Mouse (Mus musculus) C2C12 (cell line): ENCODE measurements around the gene Slc10a6. TPM values are rescaled to one million over a fixed set of nuclear protein-coding genes. Genes with fewer than 3 reads are reported as not detected.

Experiments
- H3K27me3 ChIP-seq: one replicate; pipeline ENCODE4 v1.6.1; 2011; ENCODE audit not compliant: control insufficient read depth, insufficient read depth, insufficient read length
- H3K36me3 ChIP-seq: one replicate; pipeline ENCODE4 v1.6.1; 2011; ENCODE audit not compliant: control insufficient read depth, insufficient read depth
- H3K4me3 ChIP-seq: one replicate; pipeline ENCODE4 v1.5.1; 2011; ENCODE audit warnings: mild to moderate bottlenecking, control low read depth; ENCODE audit not compliant: poor library complexity, insufficient read depth, severe bottlenecking
- H3K79me2 ChIP-seq: one replicate; pipeline ENCODE4 v1.6.1; 2011; ENCODE audit not compliant: control insufficient read depth, insufficient read depth
- H3K79me3 ChIP-seq: one replicate; pipeline ENCODE4 v1.6.1; 2011; ENCODE audit warnings: low read depth, control low read depth
- H3ac ChIP-seq: one replicate; pipeline ENCODE3; 2011; ENCODE audit warnings: low read depth; ENCODE audit not compliant: control insufficient read depth, insufficient read length
- CEBPB ChIP-seq: IDR thresholded peaks from one replicate; pipeline ENCODE4 v1.6.1; 2011; ENCODE audit warnings: low read depth, mild to moderate bottlenecking, control low read depth, moderate library complexity
- CTCF ChIP-seq: IDR thresholded peaks from one replicate; pipeline ENCODE4 v1.5.1; 2011; ENCODE audit not compliant: control insufficient read depth, insufficient read depth, insufficient read length
- FOSL1 ChIP-seq: IDR thresholded peaks from one replicate; pipeline ENCODE4 v1.8.0; 2011; ENCODE audit warnings: mild to moderate bottlenecking, low read length; ENCODE audit not compliant: poor library complexity, insufficient read depth, severe bottlenecking
- MAX ChIP-seq: IDR thresholded peaks from one replicate; pipeline ENCODE4 v1.6.1; 2011; ENCODE audit warnings: mild to moderate bottlenecking, control low read depth
- MYOD1 ChIP-seq: IDR thresholded peaks from one replicate; pipeline ENCODE4 v1.6.1; 2011; ENCODE audit warnings: low read depth; ENCODE audit not compliant: control insufficient read depth, insufficient read length
- MYOG ChIP-seq: IDR thresholded peaks from one replicate; pipeline ENCODE4 v1.6.1; 2011; ENCODE audit not compliant: control insufficient read depth, insufficient read length; ENCODE audit errors: extremely low read depth
- USF1 ChIP-seq: IDR thresholded peaks from one replicate; pipeline ENCODE4 v1.6.1; 2011; ENCODE audit warnings: low read depth, mild to moderate bottlenecking, control low read depth, moderate library complexity
- polyA plus RNA-seq: library from polyadenylated mRNA; unstranded; fragments of >200 nt; fragmentation: generic; extraction: Trizol; gene quantifications from one replicate; pipeline ENCODE4 v1.2.1, GENCODE M21; 2012; ENCODE audit warnings: missing spikeins

Slc10a6 gene
- polyA plus RNA-seq, 1 experiment = 0.02 TPM

DNA sequence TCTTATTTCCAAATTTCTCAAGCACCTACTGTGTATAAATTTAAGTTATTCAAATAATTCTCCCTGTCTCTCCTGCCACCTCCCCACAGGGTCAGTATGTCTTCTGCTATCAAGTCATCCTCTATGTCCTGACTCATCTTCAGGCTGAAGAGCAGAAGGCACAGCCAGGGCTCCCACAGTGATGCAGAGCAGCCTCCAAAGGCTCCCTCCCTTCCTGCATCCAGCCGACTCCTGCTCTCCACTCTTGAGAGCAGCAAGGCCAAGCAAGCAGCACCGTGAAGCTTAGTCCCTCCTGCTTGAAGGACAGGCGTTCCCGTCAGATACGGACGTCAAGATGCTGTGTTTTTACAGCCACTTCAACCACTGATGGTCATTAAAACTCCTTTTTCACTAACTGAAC lies 31.6 kb downstream of the Slc10a6 start:
- H3K36me3 ChIP-seq = no peaks in the 10 kb centered on the region
- H3K79me2 ChIP-seq = no peaks in the 10 kb centered on the region
- H3ac ChIP-seq = no peak overlapping the region
- TF ChIP-seq MAX = no peak
- no peak for TF ChIP-seq USF1
- TF ChIP-seq MYOG = no peak
- no peak for TF ChIP-seq FOSL1
- no peak for TF ChIP-seq MYOD1
- TF ChIP-seq CTCF = no peak
- no peak overlapping the region for H3K4me3 ChIP-seq
- no peaks in the 10 kb centered on the region for H3K79me3 ChIP-seq
- no peaks in the 10 kb centered on the region for H3K27me3 ChIP-seq

DNA sequence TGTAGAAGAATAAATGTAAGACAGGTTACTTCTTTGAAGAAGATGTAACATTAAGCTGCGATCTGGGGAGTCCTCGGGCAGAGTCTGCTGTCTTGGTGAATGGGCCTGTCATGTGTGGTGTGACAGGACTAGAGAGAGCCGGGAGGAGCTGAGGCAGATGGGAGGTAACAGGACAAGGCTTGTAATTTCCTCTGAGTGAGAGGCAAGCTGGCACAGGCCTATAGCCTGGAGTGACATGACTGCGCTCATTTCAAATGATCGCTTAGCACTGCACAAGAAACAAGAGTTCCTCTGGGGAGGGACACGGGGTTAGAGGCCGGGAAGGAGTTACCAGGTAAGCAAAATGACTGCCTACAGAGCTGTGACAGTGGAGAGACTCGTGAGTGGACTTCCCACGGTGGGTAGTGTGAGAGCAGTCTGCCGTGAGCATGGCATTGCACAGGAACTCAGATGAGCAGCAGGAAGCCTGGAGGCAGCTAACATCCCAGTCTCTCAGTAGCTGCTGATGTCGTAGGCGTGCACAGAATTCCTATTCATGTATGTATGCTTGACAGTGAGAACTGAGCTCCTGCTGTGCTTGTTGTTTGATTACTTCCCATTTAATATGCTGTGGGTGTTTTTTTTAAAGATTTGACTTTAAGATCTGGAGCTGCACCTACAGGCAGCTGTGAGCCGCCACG lies 32.6 kb downstream of the Slc10a6 start:
- Histone ChIP-seq H3K79me2 (no peaks in the 10 kb centered on the region), H3ac (no peak overlapping the region), H3K79me3 (no peaks in the 10 kb centered on the region), H3K27me3 (no peaks in the 10 kb centered on the region), H3K4me3 (no peak overlapping the region), H3K36me3 (no peaks in the 10 kb centered on the region)
- TF ChIP-seq CTCF (no peak), MYOD1 (no peak), MYOG (no peak), CEBPB (no peak), MAX (no peak), USF1 (no peak), FOSL1 (no peak)

DNA sequence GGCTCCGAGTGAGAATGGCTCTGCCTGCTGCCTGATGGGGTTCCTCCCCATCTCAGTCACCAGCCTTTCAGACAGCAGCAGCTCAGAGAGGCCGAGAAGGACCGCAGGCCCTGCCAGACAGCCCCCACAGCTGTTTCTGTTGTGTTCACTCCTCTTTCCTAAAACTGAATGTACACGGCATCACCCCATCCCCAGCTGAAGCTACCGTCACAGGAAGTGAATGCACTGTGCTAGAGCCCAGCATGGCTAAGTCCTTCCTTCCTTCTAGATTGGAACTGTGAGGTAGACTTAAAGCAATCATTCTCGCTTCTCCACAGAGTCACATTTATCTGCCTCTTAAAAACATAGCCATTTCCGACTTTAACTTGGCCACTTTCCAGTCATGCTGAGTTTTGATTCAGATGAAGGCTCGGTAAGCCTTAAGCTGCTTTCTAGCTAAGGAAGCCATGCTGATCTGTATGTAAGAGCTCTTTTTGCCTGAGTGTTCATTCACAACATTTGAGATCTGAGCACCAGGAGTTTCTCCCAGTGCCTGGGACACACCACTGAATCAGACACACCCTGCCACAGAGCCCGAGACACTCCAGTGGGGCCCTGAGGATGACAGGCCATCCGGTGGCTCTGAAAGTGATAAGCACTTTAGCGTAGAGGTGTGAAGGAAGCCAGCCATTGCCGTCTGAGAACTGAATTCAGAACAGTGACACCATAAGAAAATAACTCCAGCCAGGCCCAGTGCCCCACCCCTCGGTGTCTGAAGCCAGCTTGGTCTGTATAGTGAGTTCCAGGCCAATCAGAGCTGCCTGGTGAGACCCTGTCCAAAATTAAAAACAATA lies 33.6 kb downstream of the Slc10a6 start:
- no peaks in the 10 kb centered on the region for H3K27me3 ChIP-seq

DNA sequence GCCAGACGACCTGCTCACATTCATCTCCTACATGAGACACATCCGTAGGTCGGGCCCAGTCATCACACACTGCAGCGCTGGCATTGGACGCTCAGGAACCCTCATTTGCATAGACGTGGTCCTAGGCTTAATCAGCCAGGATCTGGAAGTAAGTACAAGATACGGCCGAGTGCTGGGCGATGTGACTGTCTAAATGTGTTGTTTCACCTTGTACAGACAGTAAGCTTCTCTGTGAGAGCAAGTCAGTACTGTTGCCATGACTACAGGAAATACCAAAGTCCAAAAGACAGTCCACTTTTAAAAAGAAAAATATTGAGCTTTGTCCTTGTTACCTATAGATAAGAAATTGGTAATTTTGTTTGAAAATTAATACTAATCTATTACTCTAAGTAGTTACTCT lies 35.6 kb downstream of the Slc10a6 start:
- Histone ChIP-seq H3K36me3 (no peaks in the 10 kb centered on the region), H3K79me2 (no peaks in the 10 kb centered on the region), H3K79me3 (no peaks in the 10 kb centered on the region), H3K4me3 (no peak overlapping the region), H3ac (no peak overlapping the region), H3K27me3 (no peaks in the 10 kb centered on the region)
- TF ChIP-seq CEBPB (no peak), MAX (no peak), USF1 (no peak), MYOD1 (no peak), CTCF (no peak), FOSL1 (no peak), MYOG (no peak)

More for the DNA sequence above, 33.6 kb downstream of the Slc10a6 start:
- TF ChIP-seq MYOD1 = no peak
- no peak for TF ChIP-seq USF1
- no peak for TF ChIP-seq FOSL1
- TF ChIP-seq MAX = no peak
- no peak for TF ChIP-seq CEBPB
- no peak for TF ChIP-seq MYOG
- TF ChIP-seq CTCF = no peak
- Histone ChIP-seq H3K4me3 (no peak overlapping the region), H3K36me3 (no peaks in the 10 kb centered on the region), H3ac (no peak overlapping the region), H3K79me3 (no peaks in the 10 kb centered on the region), H3K79me2 (no peaks in the 10 kb centered on the region)

DNA sequence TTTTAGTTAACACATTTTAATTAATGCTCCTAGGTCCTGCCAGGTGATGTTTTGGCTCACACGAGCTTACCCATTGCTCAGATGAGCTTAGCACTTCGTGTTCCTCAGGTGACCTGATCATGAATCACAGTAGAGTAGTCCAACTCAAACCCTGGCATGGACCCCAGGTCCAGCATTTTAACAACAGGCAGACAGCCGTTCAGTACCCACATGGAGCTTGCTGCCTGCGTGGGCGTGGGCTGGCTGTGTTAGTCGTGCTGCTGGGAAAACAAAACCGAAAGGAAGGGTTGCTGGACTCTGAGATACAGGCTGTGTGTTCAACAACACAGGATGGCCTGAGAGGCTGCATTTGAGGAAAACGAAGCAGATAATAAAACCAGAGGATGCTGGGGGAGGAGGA lies 36.5 kb downstream of the Slc10a6 start:
- H3K79me2 ChIP-seq = no peaks in the 10 kb centered on the region
- H3K79me3 ChIP-seq = no peaks in the 10 kb centered on the region

More for the DNA sequence above, 36.5 kb downstream of the Slc10a6 start:
- Histone ChIP-seq H3ac (no peak overlapping the region), H3K27me3 (no peaks in the 10 kb centered on the region), H3K36me3 (no peaks in the 10 kb centered on the region), H3K4me3 (no peak overlapping the region)
- TF ChIP-seq CTCF (no peak), USF1 (no peak), FOSL1 (no peak), MYOG (no peak), MAX (no peak)
